Mouse (Mus musculus): ENCODE data around the gene Scpep1. TPM values are rescaled to one million over a fixed set of nuclear protein-coding genes. Genes with fewer than 3 reads are reported as not detected.

The Scpep1 gene
- polyA plus RNA-seq, 1 experiment from 2014 or later, result 31.4 TPM

DNA sequence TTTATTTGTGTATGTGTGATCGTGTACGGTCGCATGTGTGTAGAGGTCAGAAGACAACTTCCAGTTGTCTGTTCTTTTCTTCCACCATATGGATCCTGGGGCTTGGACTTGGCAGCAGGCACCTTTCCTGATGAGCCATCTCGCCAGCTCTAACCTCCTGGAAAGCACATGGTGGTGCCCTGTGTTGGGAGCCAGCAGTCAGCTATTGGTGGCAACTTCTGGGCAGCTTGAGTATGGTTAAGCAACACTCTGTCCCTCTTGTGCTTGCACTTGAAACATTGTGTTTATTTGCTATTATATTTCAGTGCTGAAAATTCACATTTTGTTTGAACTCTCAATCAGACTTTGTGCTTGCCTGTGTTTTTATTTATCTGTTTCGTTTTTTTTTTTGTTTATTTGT is 33.7 kb upstream of the Scpep1 start:
- H3K4me1 ChIP-seq (ENCODE audit: control insufficient read depth, insufficient read depth, low read length), result no peaks in the 10 kb centered on the region
- no peak for ATAC-seq
- no peaks in the 10 kb centered on the region for H3K9me3 ChIP-seq (replicated peaks; ENCODE audit: control insufficient read depth, low read length)
- no peak overlapping the region for H3K9ac ChIP-seq (ENCODE audit: low read length)
- H3K4me3 ChIP-seq (ENCODE audit: low read depth, low read length), result no peak overlapping the region
- no peak overlapping the region for H3K27ac ChIP-seq (ENCODE audit: low read depth, low read length)
- peaks cover 52% of the 10 kb centered on the region for H3K36me3 ChIP-seq (ENCODE audit: control insufficient read depth, insufficient read depth, low read length)
- WGBS, result 76% methylated on average over 5 of the region's 5 CpGs
- no peaks in the 10 kb centered on the region for H3K27me3 ChIP-seq (replicated peaks; ENCODE audit: control insufficient read depth, insufficient read depth, low read length)
- no peak overlapping the region for H3K4me2 ChIP-seq (ENCODE audit: low read length)
- DNase-seq (ENCODE audit: low spot score), result no peak

DNA sequence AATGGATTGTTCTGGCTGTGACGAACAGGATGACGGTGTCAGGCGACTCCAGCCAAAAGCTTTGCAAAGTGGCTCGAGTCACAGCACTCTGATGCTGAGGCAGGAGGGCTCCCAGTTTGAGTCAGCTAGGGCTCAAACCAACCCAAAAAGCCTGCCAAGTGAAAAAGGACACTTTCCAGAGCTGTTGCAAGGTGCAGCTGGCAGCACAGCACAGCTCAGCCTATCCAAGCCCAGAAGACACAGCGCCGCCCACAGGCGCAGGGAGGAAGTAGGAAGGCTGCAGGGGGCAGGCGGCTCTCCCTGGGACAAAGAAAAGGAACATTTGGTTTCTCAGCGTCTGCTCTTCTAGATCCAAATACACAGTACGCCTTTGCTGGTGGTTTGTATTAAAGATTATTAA is 31.4 kb upstream of the Scpep1 start:
- H3K36me3 ChIP-seq (ENCODE audit: control insufficient read depth, insufficient read depth, low read length), result peaks cover 71% of the 10 kb centered on the region
- H3K27ac ChIP-seq (ENCODE audit: low read depth, low read length), result no peak overlapping the region
- WGBS, result 88% methylated on average over 10 of the region's 10 CpGs
- no peak overlapping the region for H3K4me3 ChIP-seq (ENCODE audit: low read depth, low read length)
- H3K4me1 ChIP-seq (ENCODE audit: control insufficient read depth, insufficient read depth, low read length), result no peaks in the 10 kb centered on the region
- no peak overlapping the region for H3K4me2 ChIP-seq (ENCODE audit: low read length)
- no peaks in the 10 kb centered on the region for H3K27me3 ChIP-seq (replicated peaks; ENCODE audit: control insufficient read depth, insufficient read depth, low read length)
- no peak overlapping the region for H3K9ac ChIP-seq (ENCODE audit: low read length)
- ATAC-seq, result no peak
- DNase-seq (ENCODE audit: low spot score), result no peak
- H3K9me3 ChIP-seq (replicated peaks; ENCODE audit: control insufficient read depth, low read length), result no peaks in the 10 kb centered on the region

- no peak for ATAC-seq
Measured at GRCm38 (mm10) chr11:88981337-88981736, 26.1 kb upstream of the Scpep1 start.

DNA sequence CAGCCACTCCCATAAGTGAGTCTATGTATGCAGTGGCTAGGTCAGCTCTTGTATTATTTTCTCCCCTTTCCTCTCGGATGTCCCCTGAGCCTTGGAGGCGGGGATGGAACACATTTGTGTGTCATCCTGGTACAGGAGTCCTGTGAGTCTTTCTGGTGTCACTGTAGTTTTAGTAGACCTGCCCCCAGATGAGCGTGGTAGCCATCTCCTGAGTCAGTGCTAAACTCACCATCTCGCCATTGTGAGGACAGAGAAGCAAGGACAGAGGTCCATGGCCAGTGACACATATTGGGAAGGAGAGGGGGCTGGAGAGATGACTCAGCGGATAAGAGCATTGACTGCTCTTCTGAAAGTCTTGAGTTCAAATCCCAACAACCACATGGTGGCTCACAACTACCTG is 21.9 kb upstream of the Scpep1 start:
- Histone ChIP-seq H3K4me2 (ENCODE audit: low read length) (no peak overlapping the region), H3K4me3 (ENCODE audit: low read depth, low read length) (no peak overlapping the region), H3K27me3 (replicated peaks; ENCODE audit: control insufficient read depth, insufficient read depth, low read length) (no peaks in the 10 kb centered on the region), H3K9me3 (replicated peaks; ENCODE audit: control insufficient read depth, low read length) (no peaks in the 10 kb centered on the region), H3K9ac (ENCODE audit: low read length) (no peak overlapping the region), H3K4me1 (ENCODE audit: control insufficient read depth, insufficient read depth, low read length) (no peaks in the 10 kb centered on the region), H3K27ac (ENCODE audit: low read depth, low read length) (no peak overlapping the region), H3K36me3 (ENCODE audit: control insufficient read depth, insufficient read depth, low read length) (peaks cover 14% of the 10 kb centered on the region)
- ATAC-seq, result no peak
- no peak for DNase-seq (ENCODE audit: low spot score)
- WGBS, result 93% methylated on average over 5 of the region's 5 CpGs

More at GRCm38 (mm10) chr11:88981337-88981736, 26.1 kb upstream of the Scpep1 start:
- Histone ChIP-seq H3K4me2 (ENCODE audit: low read length) (no peak overlapping the region), H3K9me3 (replicated peaks; ENCODE audit: control insufficient read depth, low read length) (no peaks in the 10 kb centered on the region), H3K27ac (ENCODE audit: low read depth, low read length) (no peak overlapping the region), H3K9ac (ENCODE audit: low read length) (no peak overlapping the region), H3K4me1 (ENCODE audit: control insufficient read depth, insufficient read depth, low read length) (no peaks in the 10 kb centered on the region), H3K27me3 (replicated peaks; ENCODE audit: control insufficient read depth, insufficient read depth, low read length) (no peaks in the 10 kb centered on the region), H3K4me3 (ENCODE audit: low read depth, low read length) (no peak overlapping the region), H3K36me3 (ENCODE audit: control insufficient read depth, insufficient read depth, low read length) (peaks cover 50% of the 10 kb centered on the region)
- no peak for DNase-seq (ENCODE audit: low spot score)
- WGBS, result 91% methylated on average over 8 of the region's 8 CpGs

GRCm38 (mm10) chr11:88976320-88976719 is 21.1 kb upstream of the Scpep1 start:
- Histone ChIP-seq H3K4me3 (ENCODE audit: low read depth, low read length) (no peak overlapping the region), H3K9ac (ENCODE audit: low read length) (no peak overlapping the region), H3K9me3 (replicated peaks; ENCODE audit: control insufficient read depth, low read length) (no peaks in the 10 kb centered on the region), H3K27me3 (replicated peaks; ENCODE audit: control insufficient read depth, insufficient read depth, low read length) (no peaks in the 10 kb centered on the region), H3K4me2 (ENCODE audit: low read length) (no peak overlapping the region), H3K27ac (ENCODE audit: low read depth, low read length) (no peak overlapping the region), H3K36me3 (ENCODE audit: control insufficient read depth, insufficient read depth, low read length) (peaks cover 5% of the 10 kb centered on the region), H3K4me1 (ENCODE audit: control insufficient read depth, insufficient read depth, low read length) (no peaks in the 10 kb centered on the region)
- no peak for ATAC-seq
- 91% methylated on average over 2 of the region's 2 CpGs for WGBS
- no peak for DNase-seq (ENCODE audit: low spot score)

DNA sequence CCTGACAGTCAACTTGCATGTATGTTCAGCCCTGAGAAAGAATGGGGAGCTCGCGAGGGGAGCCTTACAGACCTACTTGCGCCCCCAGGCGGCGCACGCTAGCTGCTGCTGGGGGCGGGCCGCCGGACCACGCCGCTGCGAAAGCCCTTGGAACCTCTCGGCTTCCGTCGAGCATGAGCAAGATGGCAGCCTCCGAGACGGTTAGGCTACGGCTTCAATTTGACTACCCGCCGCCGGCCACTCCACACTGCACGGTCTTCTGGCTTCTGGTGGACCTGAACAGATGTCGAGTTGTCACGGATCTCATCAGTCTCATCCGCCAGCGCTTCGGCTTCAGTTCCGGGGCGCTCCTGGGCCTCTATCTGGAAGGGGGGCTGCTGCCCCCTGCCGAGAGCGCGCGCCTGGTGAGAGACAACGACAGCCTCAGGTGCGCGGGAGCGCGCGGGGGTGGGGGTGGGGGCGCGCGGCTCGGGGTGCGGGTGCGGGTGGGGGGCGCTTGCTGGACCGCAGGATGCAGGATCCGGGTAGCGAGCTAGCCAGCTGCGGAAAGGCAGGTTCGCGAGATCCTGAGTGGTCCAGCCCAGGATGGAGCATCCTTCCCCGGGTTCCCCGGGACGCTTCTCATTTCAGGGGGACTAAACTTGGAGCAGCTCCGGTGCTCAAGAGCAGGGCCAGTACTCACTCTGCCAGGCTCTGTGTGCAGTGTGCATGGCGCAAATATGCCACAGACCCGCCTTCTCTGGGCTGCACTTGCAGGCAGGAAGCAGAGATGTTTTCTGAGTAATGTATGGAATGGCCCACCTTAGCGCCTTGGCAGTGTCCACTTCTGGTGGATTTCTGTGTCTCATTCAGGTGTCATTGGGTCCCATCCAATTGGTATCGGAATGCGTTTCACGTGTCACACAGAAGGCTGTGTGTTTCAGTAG is 18.8 kb upstream of the Scpep1 start:
- Histone ChIP-seq H3K4me2 (ENCODE audit: low read length) (peak overlapping the region; percentile 74), H3K9me3 (replicated peaks; ENCODE audit: control insufficient read depth, low read length) (no peaks in the 10 kb centered on the region), H3K4me3 (ENCODE audit: low read depth, low read length) (peak overlapping the region; percentile 72), H3K4me1 (ENCODE audit: control insufficient read depth, insufficient read depth, low read length) (no peaks in the 10 kb centered on the region), H3K27me3 (replicated peaks; ENCODE audit: control insufficient read depth, insufficient read depth, low read length) (no peaks in the 10 kb centered on the region), H3K36me3 (ENCODE audit: control insufficient read depth, insufficient read depth, low read length) (no peaks in the 10 kb centered on the region), H3K9ac (ENCODE audit: low read length) (peak overlapping the region; percentile 82), H3K27ac (ENCODE audit: low read depth, low read length) (peak overlapping the region; percentile 91)
- ATAC-seq (peak; percentile 92), DNase-seq (ENCODE audit: low spot score) (peak; percentile 98)
- WGBS, result 1% methylated on average over 62 of the region's 62 CpGs

DNA sequence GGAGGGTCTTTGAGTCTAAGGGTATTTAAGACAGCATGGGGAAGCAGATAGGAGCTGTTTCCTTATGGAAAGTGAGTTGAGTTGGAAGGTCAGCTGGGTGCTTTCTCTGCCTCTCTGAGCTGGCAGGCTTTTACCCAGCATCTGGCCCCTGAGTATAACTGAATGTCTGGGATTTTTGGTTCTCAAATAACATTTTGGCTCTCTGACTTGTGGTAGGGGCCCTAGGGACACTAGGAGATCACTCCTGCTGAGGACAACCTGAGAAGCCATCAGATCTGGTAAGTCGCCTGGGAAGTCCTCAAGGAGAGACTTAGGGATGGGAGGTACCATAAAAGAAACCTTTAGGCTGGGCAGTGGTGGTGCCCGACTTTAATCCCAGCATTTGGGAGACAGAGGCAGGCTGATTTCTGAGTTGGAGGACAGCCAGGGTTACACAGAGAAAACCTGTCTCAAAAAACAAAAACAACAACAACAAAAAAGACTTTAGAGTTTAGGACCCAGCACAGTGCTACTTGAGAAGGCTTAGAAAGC is 15.0 kb upstream of the Scpep1 start, which contains the start of gene Coil:
Gene Coil (plus strand): TSS at position 51 of the 531 bp plus-strand sequence.
- ATAC-seq (no peak), DNase-seq (ENCODE audit: low spot score) (peak; percentile 42)
- Histone ChIP-seq H3K9me3 (replicated peaks; ENCODE audit: control insufficient read depth, low read length) (no peaks in the 10 kb centered on the region), H3K36me3 (ENCODE audit: control insufficient read depth, insufficient read depth, low read length) (no peaks in the 10 kb centered on the region), H3K9ac (ENCODE audit: low read length) (no peak within 1 kb of the TSS), H3K4me3 (ENCODE audit: low read depth, low read length) (no peak within 1 kb of the TSS), H3K4me1 (ENCODE audit: control insufficient read depth, insufficient read depth, low read length) (no peaks in the 10 kb centered on the region), H3K27me3 (replicated peaks; ENCODE audit: control insufficient read depth, insufficient read depth, low read length) (no peaks in the 10 kb centered on the region), H3K27ac (ENCODE audit: low read depth, low read length) (no peak within 1 kb of the TSS), H3K4me2 (ENCODE audit: low read length) (no peak within 1 kb of the TSS)
- 35% methylated on average over 2 of the region's 2 CpGs for WGBS

DNA sequence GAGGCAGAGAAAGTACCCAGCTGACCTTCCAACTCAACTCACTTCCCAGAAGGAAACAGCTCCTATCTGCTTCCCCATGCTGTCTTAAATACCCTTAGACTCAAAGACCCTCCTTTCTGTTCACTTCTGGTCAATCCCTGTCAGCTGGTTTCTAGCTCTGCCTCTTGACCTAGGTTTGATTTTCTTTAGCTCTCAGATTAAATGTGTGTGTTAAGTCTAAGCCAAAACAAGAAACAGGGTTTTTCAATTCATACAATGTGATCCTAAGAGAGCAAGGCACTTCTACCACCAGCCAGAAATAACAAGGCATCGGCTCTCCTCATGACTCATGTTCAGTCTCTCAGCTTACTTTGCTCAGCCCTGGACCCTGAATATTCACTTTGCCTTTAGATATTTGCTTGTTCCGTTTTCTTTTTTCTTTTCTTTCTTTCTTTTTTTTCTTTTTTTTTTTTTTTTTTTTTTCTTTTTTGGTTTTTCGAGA is 11.7 kb upstream of the Scpep1 start, which contains the start of gene Elobl:
Gene Elobl (minus strand): TSS at position 51 of the 481 bp plus-strand sequence.
- H3K9ac ChIP-seq (ENCODE audit: low read length), result no peak within 1 kb of the TSS
- no peak within 1 kb of the TSS for H3K27ac ChIP-seq (ENCODE audit: low read depth, low read length)
- H3K4me3 ChIP-seq (ENCODE audit: low read depth, low read length), result no peak within 1 kb of the TSS
- DNase-seq (ENCODE audit: low spot score), result no peak
- H3K4me1 ChIP-seq (ENCODE audit: control insufficient read depth, insufficient read depth, low read length), result no peaks in the 10 kb centered on the region
- no peak for ATAC-seq
- no peaks in the 10 kb centered on the region for H3K27me3 ChIP-seq (replicated peaks; ENCODE audit: control insufficient read depth, insufficient read depth, low read length)
- 96% methylated on average over 2 of the region's 3 CpGs for WGBS
- no peaks in the 10 kb centered on the region for H3K36me3 ChIP-seq (ENCODE audit: control insufficient read depth, insufficient read depth, low read length)
- no peaks in the 10 kb centered on the region for H3K9me3 ChIP-seq (replicated peaks; ENCODE audit: control insufficient read depth, low read length)
- no peak within 1 kb of the TSS for H3K4me2 ChIP-seq (ENCODE audit: low read length)

DNA sequence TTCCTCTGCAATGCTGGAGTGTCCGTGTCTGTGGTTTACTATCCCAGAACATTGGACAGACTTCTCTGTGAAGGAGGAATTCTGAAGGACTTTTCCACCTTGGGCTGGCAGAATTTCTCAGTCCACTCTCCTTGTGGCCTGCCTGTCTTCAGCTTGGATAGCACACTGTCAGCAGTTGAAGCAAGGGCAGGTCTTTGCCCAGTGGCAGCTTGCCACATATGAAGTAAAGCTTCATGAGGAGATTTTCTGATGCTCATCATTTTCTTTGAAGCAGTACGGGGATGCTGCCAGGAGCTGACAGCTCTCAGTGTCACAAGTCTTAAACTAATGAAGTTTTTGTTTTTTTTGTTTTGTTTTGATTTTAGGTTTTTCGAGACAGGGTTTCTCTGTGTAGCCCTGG is 3.6 kb upstream of the Scpep1 start:
- no peak overlapping the region for H3K4me2 ChIP-seq (ENCODE audit: low read length)
- no peak overlapping the region for H3K27ac ChIP-seq (ENCODE audit: low read depth, low read length)
- 84% methylated on average over 3 of the region's 3 CpGs for WGBS
- H3K4me1 ChIP-seq (ENCODE audit: control insufficient read depth, insufficient read depth, low read length), result no peaks in the 10 kb centered on the region
- H3K27me3 ChIP-seq (replicated peaks; ENCODE audit: control insufficient read depth, insufficient read depth, low read length), result no peaks in the 10 kb centered on the region
- no peak overlapping the region for H3K9ac ChIP-seq (ENCODE audit: low read length)
- DNase-seq (ENCODE audit: low spot score), result no peak
- ATAC-seq, result no peak
- H3K4me3 ChIP-seq (ENCODE audit: low read depth, low read length), result no peak overlapping the region
- no peaks in the 10 kb centered on the region for H3K9me3 ChIP-seq (replicated peaks; ENCODE audit: control insufficient read depth, low read length)
- no peaks in the 10 kb centered on the region for H3K36me3 ChIP-seq (ENCODE audit: control insufficient read depth, insufficient read depth, low read length)

Data from forebrain, embryonic 14.5 days (tissue).